Mouse (Mus musculus) cortical plate, adult 2 months (tissue): ENCODE results near the gene Usp22.

Experiments
- CTCF ChIP-seq: fragments of 200-500 bp; IDR thresholded peaks from 2 replicates; pipeline ENCODE4 v1.5.1; 2011; ENCODE audit warnings: mild to moderate bottlenecking, control low read depth, low read length; ENCODE audit not compliant: insufficient read depth; ENCODE audit errors: extremely low read depth
- POLR2A ChIP-seq: fragments of 200-500 bp; IDR thresholded peaks from 2 replicates; pipeline ENCODE4 v1.6.1; 2011; ENCODE audit warnings: mild to moderate bottlenecking, low read length, control low read depth; ENCODE audit not compliant: insufficient read depth; ENCODE audit errors: extremely low read depth

DNA sequence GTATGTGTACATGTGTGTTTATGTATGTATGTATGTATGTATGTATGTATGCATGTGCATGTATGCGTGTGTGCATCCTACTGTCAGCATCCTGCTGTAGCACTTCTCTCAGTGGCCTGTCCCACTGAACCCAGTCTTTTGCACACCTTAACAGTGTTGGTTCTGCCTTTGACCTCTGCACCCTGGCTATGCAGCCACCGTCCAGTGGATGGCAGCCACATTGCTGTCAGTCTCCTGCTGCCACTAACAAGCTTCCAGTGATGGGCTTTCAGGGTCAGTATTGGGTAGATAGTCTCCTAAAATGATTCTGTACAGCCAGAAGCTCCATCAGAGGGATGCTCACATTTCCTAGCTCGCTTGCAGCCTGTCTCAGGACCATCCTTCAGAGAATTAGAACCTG lies 51.0 kb downstream of the Usp22 start:
- TF ChIP-seq CTCF (no peak), POLR2A (no peak)
